Mouse (Mus musculus): ENCODE data around the gene Ms4a3.

DNA sequence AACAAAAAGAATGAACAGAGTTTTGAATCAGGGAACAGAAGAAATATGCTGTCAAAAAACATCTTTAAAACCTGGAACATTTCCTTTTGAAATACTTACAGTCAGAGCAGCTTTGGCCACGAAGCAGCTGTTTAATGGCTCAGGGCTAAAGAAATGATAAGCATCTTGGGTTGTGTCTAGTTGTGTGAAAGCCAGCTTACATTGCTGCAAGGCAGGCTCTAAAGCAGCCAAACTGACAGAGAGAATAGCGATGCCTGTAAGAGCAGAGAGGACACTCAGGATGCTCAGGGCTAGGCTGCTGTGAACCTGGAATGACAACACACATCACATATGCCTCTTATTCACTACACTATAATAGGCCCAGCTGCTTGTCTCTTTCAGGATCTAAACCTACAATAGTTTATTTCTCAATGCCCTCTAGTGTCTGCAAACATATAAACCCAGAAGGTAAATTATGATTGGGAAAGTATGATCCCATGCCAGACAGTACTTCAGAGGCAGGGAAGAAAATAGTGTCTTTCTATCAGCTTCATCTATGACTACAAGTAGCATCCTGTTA, 50.7 kb downstream of the Ms4a3 start:
- no peak for TF ChIP-seq CTCF (IDR thresholded peaks at IDR 0.05; ENCODE audit: control insufficient read depth, insufficient read depth, insufficient replicate concordance, low read depth, low read length)
- no peak for TF ChIP-seq POLR2A (IDR thresholded peaks at IDR 0.05; ENCODE audit: control insufficient read depth, low read depth, low read length)

Data from testis, adult 2 months (tissue).